Mouse (Mus musculus): ENCODE results near the gene Skint11. TPM values are rescaled to one million over a fixed set of nuclear protein-coding genes. Genes with fewer than 3 reads are reported as not detected.
"Not testable (repeated sequence)": the region's sequence is repeated elsewhere in the genome, so short reads cannot be mapped to it uniquely, and the experiment has no call there.

Gene Skint11
- total RNA-seq (2014; rRNA removed), result not detected in 2 replicates
- polyA plus RNA-seq (2012; rRNA removed), result not detected in 2 replicates

DNA sequence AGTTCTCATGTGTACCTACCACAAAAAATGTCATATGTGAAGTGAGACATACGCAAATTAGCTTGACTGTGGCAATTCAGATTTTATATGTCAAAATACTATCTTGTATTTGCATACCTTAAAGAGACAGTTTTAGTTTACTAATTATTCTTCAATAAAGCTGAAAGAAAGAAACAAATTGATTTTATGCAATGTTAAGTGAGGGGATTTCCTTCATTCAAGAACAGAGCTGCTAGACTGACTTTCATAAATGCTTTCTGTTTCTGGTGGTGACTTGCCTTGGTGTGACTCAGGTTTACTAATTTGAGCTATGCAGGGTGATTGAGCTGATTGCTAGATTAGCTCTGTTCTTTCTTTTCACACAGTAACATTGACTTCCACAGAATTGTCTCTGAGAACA is at the start of gene Skint11:
Skint11 (plus strand) TSS at position 301 of the 400 bp plus-strand sequence.
- H3K27ac ChIP-seq (replicated peaks; ENCODE audit: insufficient read depth, low read depth, low read length), result no peak within 1 kb of the TSS
- WGBS, result 82% methylated on average over 1 of the region's 1 CpGs
- no peaks in the 10 kb centered on the region for H3K4me1 ChIP-seq (ENCODE audit: control insufficient read depth, insufficient read depth, low read length)
- no peak within 1 kb of the TSS for H3K9ac ChIP-seq (ENCODE audit: low read depth, low read length)
- DNase-seq (ENCODE audit: extremely low read depth, low read depth, low spot score), result no peak
- no peaks in the 10 kb centered on the region for H3K36me3 ChIP-seq (ENCODE audit: control insufficient read depth, insufficient read depth, low read length)
- H3K79me2 ChIP-seq (ENCODE audit: control insufficient read depth, insufficient read depth, low read length), result no peaks in the 10 kb centered on the region
- TF ChIP-seq CTCF (IDR thresholded peaks at IDR 0.05; ENCODE audit: low read depth, low read length) (no peak), POLR2A (IDR thresholded peaks at IDR 0.05; ENCODE audit: extremely low read depth, insufficient read depth, low read length) (no peak)
- H3K4me3 ChIP-seq (ENCODE audit: insufficient read depth, low read depth, low read length), result no peak within 1 kb of the TSS
- no peaks in the 10 kb centered on the region for H3K27me3 ChIP-seq (ENCODE audit: control insufficient read depth, insufficient read depth, low read length)

- no peak for TF ChIP-seq CTCF (IDR thresholded peaks at IDR 0.05; ENCODE audit: low read depth, low read length)
- no peak for TF ChIP-seq POLR2A (IDR thresholded peaks at IDR 0.05; ENCODE audit: extremely low read depth, insufficient read depth, low read length)
- Histone ChIP-seq H3K4me1 (ENCODE audit: control insufficient read depth, insufficient read depth, low read length) (no peaks in the 10 kb centered on the region), H3K27me3 (ENCODE audit: control insufficient read depth, insufficient read depth, low read length) (no peaks in the 10 kb centered on the region), H3K4me3 (ENCODE audit: insufficient read depth, low read depth, low read length) (no peak overlapping the region), H3K27ac (replicated peaks; ENCODE audit: insufficient read depth, low read depth, low read length) (no peak overlapping the region), H3K9ac (ENCODE audit: low read depth, low read length) (no peak overlapping the region), H3K79me2 (ENCODE audit: control insufficient read depth, insufficient read depth, low read length) (no peaks in the 10 kb centered on the region), H3K36me3 (ENCODE audit: control insufficient read depth, insufficient read depth, low read length) (no peaks in the 10 kb centered on the region)
- DNase-seq (ENCODE audit: extremely low read depth, low read depth, low spot score), result no peak
Observed at GRCm38 (mm10) chr4:114161149-114161548, 2.0 kb upstream of the Skint11 start.

DNA sequence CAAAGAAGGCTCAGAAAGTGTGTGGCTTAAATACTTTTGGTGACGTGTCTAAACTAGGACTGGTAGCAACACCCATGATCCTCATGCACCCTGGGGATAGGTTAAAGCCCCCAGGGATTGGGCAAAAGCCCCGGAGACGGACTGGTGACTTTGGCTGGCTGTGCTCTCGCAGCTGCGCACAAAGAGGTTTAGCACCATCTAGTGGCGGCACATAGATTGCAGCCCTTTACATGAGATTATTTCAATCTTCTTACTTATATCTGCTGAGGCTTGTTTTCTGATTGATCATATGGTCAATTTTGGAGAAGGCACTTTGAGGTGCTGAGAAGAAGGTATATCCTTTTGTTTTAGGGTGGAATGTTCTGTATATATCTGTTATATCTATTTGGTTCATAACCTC is 9.7 kb downstream of the Skint11 start:
- not testable (repeated sequence) for H3K36me3 ChIP-seq (ENCODE audit: control insufficient read depth, insufficient read depth, low read length); H3K4me3 ChIP-seq (ENCODE audit: insufficient read depth, low read depth, low read length); H3K27me3 ChIP-seq (ENCODE audit: control insufficient read depth, insufficient read depth, low read length); H3K4me1 ChIP-seq (ENCODE audit: control insufficient read depth, insufficient read depth, low read length); H3K79me2 ChIP-seq (ENCODE audit: control insufficient read depth, insufficient read depth, low read length); H3K27ac ChIP-seq (replicated peaks; ENCODE audit: insufficient read depth, low read depth, low read length); DNase-seq (ENCODE audit: extremely low read depth, low read depth, low spot score); H3K9ac ChIP-seq (ENCODE audit: low read depth, low read length)
- peak; percentile 37 for TF ChIP-seq CTCF (IDR thresholded peaks at IDR 0.05; ENCODE audit: low read depth, low read length)
- WGBS, result 11% methylated on average over 6 of the region's 6 CpGs

DNA sequence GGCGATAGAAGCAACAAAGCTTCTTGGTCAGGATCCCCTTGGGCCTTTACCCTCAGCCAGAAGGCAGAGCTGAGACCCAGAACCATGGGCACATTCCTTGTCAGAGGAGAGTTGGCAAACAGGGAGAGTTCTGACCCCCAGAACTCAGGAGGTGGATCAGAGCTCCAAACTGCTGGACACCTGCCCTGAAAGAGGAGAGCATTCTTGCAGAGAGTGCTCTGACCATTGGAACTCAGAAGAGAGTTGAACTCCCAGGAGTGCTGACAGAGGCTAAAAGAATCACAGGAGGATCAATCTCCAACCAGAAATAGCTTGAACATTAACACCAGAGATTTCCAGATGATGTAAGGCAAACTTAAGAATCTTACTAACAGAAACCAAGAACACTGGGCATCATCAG is 93.7 kb downstream of the Skint11 start:
- not testable (repeated sequence) for H3K79me2 ChIP-seq (ENCODE audit: control insufficient read depth, insufficient read depth, low read length); H3K4me3 ChIP-seq (ENCODE audit: insufficient read depth, low read depth, low read length); H3K27me3 ChIP-seq (ENCODE audit: control insufficient read depth, insufficient read depth, low read length); H3K27ac ChIP-seq (replicated peaks; ENCODE audit: insufficient read depth, low read depth, low read length); H3K36me3 ChIP-seq (ENCODE audit: control insufficient read depth, insufficient read depth, low read length); DNase-seq (ENCODE audit: extremely low read depth, low read depth, low spot score); H3K4me1 ChIP-seq (ENCODE audit: control insufficient read depth, insufficient read depth, low read length); H3K9ac ChIP-seq (ENCODE audit: low read depth, low read length)
- WGBS, result 36% methylated on average over 1 of the region's 1 CpGs

Other genes with a start within 250 kb of the Skint11 start
- not detected in 2 replicates for gene Skint5, start 163.9 kb upstream of the Skint11 start, total RNA-seq (2014; rRNA removed)
- gene Skint5, start 163.9 kb upstream of the Skint11 start, polyA plus RNA-seq (2012; rRNA removed), result not detected in 2 replicates
- 0.07 and 0.09 TPM in 2 replicates for gene Trabd2b, start 243.3 kb downstream of the Skint11 start, total RNA-seq (2014; rRNA removed)
- 0.07 and 0.10 TPM in 2 replicates for gene Trabd2b, start 243.3 kb downstream of the Skint11 start, polyA plus RNA-seq (2012; rRNA removed)

All from liver, adult 2 months (tissue).